Mouse (Mus musculus) lung, postnatal 4 days (tissue): ENCODE results near the gene Lcmt2.
A peak's percentile ranks its signal among the peaks of the same experiment; 100 is the strongest.
"Not testable (repeated sequence)": the region's sequence is repeated elsewhere in the genome, so short reads cannot be mapped to it uniquely, and the experiment has no call there.

Source experiments
- DNase-seq, 2 experiments: peaks; one replicate each; pipeline ENCODE4 v3.0.0; 2021

The Lcmt2 gene

GRCm38 (mm10) chr2:121140018-121140882 is at the start of gene Lcmt2, which contains the start of gene Adal:
TSS of gene Lcmt2 (minus strand) at chr2:121140653.
TSS of gene Adal (plus strand) at chr2:121140428.
- DNase-seq = peak; percentile 91 to 93

- DNase-seq = no peak
Measured at GRCm38 (mm10) chr2:121188530-121188929, 48.1 kb upstream of the Lcmt2 start.

GRCm38 (mm10) chr2:121184142-121184541 is 43.7 kb upstream of the Lcmt2 start:
- no peak for DNase-seq

GRCm38 (mm10) chr2:121183431-121183830 is 43.0 kb upstream of the Lcmt2 start:
- no peak for DNase-seq

- DNase-seq = no peak
Measured at GRCm38 (mm10) chr2:121178828-121179479, 38.5 kb upstream of the Lcmt2 start.

- peak; percentile 93 to 95 for DNase-seq
Measured at GRCm38 (mm10) chr2:121170980-121171742, 30.7 kb upstream of the Lcmt2 start, which contains the start of gene Zscan29. TSS of gene Zscan29 (minus strand) at chr2:121171125.

- DNase-seq = no peak
Measured at GRCm38 (mm10) chr2:121170481-121170971, 30.1 kb upstream of the Lcmt2 start, which contains the start of gene Tubgcp4. TSS of gene Tubgcp4 (plus strand) at chr2:121170654.

- DNase-seq = peak; percentile 52 to 56
Measured at GRCm38 (mm10) chr2:121169902-121170301, 29.4 kb upstream of the Lcmt2 start.

GRCm38 (mm10) chr2:121169173-121169572 is 28.7 kb upstream of the Lcmt2 start:
- no peak for DNase-seq

- DNase-seq = no peak
Measured at GRCm38 (mm10) chr2:121153100-121153499, 12.6 kb upstream of the Lcmt2 start.

GRCm38 (mm10) chr2:121149679-121150078 is 9.2 kb upstream of the Lcmt2 start:
- no peak for DNase-seq

GRCm38 (mm10) chr2:121142415-121142814 is 2.0 kb upstream of the Lcmt2 start:
- no peak for DNase-seq

GRCm38 (mm10) chr2:121141216-121142035 is 973 bp upstream of the Lcmt2 start:
- no peak for DNase-seq

GRCm38 (mm10) chr2:121139266-121140017 is 1.0 kb downstream of the Lcmt2 start:
- peak; percentile 48 to 71 for DNase-seq

GRCm38 (mm10) chr2:121137371-121137770 is 3.1 kb downstream of the Lcmt2 start:
- DNase-seq = no peak

GRCm38 (mm10) chr2:121132822-121133221 is 7.6 kb downstream of the Lcmt2 start:
- no peak for DNase-seq

- no peak for DNase-seq
Measured at GRCm38 (mm10) chr2:121128865-121129620, 11.4 kb downstream of the Lcmt2 start.

- DNase-seq = no peak
Measured at GRCm38 (mm10) chr2:121127536-121127935, 12.9 kb downstream of the Lcmt2 start.

GRCm38 (mm10) chr2:121126302-121126701 is 14.2 kb downstream of the Lcmt2 start:
- DNase-seq = not testable (repeated sequence)

- DNase-seq = peak; percentile 35 to 79
Measured at GRCm38 (mm10) chr2:121119260-121119659, 21.2 kb downstream of the Lcmt2 start.
